Mouse (Mus musculus) stomach, embryonic 16.5 days (tissue): Measurements from ENCODE around the gene Mllt3. TPM values are rescaled to one million over a fixed set of nuclear protein-coding genes. Genes with fewer than 3 reads are reported as not detected.

ENCODE experiments used
- ATAC-seq: fragments of 200-750 bp; cut with Nextera tagmentation; 2 replicates; pipeline ENCODE4 v1.8.0; 2017; ENCODE audit warnings: moderate number of reproducible peaks, moderate TSS enrichment; ENCODE audit not compliant: insufficient read depth, low FRiP score
- H3K27ac ChIP-seq: fragments of 300-500 bp; sonication (generic); 2 replicates; pipeline ENCODE4 v1.5.1; 2014; ENCODE audit warnings: low read length
- H3K27me3 ChIP-seq: fragments of 300-500 bp; sonication (generic); 2 replicates; pipeline ENCODE4 v1.6.1; 2014; ENCODE audit warnings: low read length, control low read depth, mixed read lengths; ENCODE audit not compliant: control insufficient read depth, insufficient read depth
- H3K36me3 ChIP-seq: fragments of 300-500 bp; sonication (generic); 2 replicates; pipeline ENCODE4 v1.6.1; 2014; ENCODE audit warnings: low read length; ENCODE audit not compliant: control insufficient read depth, insufficient read depth
- H3K4me1 ChIP-seq: fragments of 300-500 bp; sonication (generic); 2 replicates; pipeline ENCODE4 v1.6.1; 2014; ENCODE audit warnings: low read length, control low read depth, mixed read lengths; ENCODE audit not compliant: control insufficient read depth, insufficient read depth
- H3K4me2 ChIP-seq: fragments of 300-500 bp; sonication (generic); 2 replicates; pipeline ENCODE4 v1.6.1; 2014; ENCODE audit warnings: low read depth, low read length, mixed read lengths
- H3K4me3 ChIP-seq: fragments of 300-500 bp; sonication (generic); replicated peaks from 2 replicates; pipeline ENCODE4 v1.5.1; 2014; ENCODE audit warnings: mild to moderate bottlenecking, low read length
- H3K9ac ChIP-seq: fragments of 300-500 bp; sonication (generic); 2 replicates; pipeline ENCODE4 v1.6.1; 2014; ENCODE audit warnings: low read length
- H3K9me3 ChIP-seq: fragments of 300-500 bp; sonication (generic); replicated peaks from 2 replicates; pipeline ENCODE4 v1.6.1; 2016; ENCODE audit warnings: low read length, control low read depth; ENCODE audit not compliant: control insufficient read depth
- WGBS: fragments of 180-500 bp; shearing (Covaris S2); extraction: QIAGEN DNeasy Blood & Tissue Kit; methylation state at CpG from one replicate; pipeline ENCODE4 v1.1.7; 2014; 5-methylcytosine and 5-hydroxymethylcytosine counted together
- polyA plus RNA-seq: library from polyadenylated mRNA; unstranded; fragments of >200 nt; fragmentation: Nextera tagmentation; extraction: Ambion mirVana; gene quantifications from 2 replicates; pipeline ENCODE4 v1.2.1, GENCODE M21; 2015

Gene Mllt3
- polyA plus RNA-seq, 1 experiment from 2014 or later = 41.5 TPM

DNA sequence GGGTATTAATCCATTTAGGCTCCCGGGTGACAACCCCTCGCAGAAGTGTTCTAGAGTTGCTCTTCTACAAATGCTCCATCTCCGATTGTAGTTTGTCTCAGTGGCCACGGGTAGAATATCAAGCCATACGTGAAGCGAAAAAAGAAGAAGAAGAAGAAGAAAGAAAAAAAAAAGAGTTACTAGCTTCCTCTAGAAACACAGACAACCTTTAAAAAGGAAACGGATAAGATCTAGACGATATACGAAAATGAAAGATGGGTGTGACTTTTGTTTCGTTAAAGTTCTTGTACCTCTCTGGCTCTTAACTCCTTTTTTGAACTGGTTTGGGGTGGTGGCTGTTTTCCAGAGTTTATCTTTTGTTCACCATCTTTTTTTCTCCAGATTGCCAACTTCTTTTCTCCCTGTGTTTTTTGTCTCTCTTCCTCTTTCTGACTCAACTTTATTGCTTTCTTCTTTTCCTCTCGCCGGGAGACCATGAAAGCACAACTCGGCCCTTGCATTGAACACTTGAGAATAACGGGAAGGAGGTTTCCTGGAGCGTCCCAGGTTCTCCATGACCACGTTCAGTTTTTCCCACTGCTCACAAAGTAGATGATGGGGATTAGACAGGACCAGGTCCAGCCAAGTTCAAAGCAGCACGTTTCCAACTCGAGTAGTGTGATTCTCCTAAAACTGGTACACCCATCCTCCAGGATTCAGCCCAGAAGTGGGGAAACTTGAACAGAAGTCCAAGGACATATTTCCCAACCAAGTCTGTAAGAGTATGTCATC, 1.4 kb upstream of the Mllt3 start:
- Histone ChIP-seq H3K4me2 (peak overlapping the region; percentile 96), H3K4me3 (peak overlapping the region; percentile 88), H3K36me3 (no peaks in the 10 kb centered on the region), H3K4me1 (peaks cover 5% of the 10 kb centered on the region), H3K9me3 (no peaks in the 10 kb centered on the region), H3K27ac (peak overlapping the region; percentile 77; the same call in 1 of the 2 replicates), H3K27me3 (no peaks in the 10 kb centered on the region), H3K9ac (peak overlapping the region; percentile 77; the same call in 1 of the 2 replicates)
- 8% methylated on average over 18 of the region's 18 CpGs for WGBS
- no peak for ATAC-seq

DNA sequence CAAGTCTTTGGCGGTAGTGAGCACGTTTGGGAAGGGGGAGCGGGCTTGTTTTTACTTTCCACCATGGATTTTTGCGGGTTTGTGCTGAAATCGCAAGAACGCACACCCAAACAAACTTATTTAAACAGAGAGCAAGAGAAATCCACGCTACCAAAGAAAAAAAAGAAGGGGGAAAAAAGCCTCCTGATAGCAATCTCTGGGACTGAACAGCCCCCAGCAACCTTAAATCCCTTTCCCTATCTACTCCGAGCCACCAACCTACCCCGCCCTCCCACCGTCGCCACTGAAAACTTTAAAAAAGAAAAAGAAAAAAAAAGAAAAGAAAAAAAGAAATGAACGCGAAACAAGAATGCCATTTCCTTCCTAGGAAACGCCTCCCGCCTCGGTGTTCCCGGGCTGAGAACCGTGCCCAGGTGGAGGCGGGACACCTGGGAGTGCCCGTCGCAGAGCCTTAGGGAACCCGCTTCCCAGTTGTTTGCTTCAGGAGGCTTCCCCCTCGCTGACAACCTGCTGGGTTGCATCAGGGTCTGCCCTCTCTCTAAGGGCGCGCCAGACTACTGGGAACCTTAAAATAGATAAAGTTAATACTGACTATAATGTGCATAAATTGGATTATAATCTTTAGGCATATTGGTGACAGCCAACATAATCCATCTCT, 694 bp upstream of the Mllt3 start:
- Histone ChIP-seq H3K4me3 (peak overlapping the region; percentile 88), H3K4me1 (peaks cover 7% of the 10 kb centered on the region), H3K9me3 (no peaks in the 10 kb centered on the region), H3K4me2 (peak overlapping the region; percentile 96), H3K9ac (peak overlapping the region; percentile 77), H3K27ac (peak overlapping the region; percentile 77), H3K36me3 (no peaks in the 10 kb centered on the region), H3K27me3 (no peaks in the 10 kb centered on the region)
- under 1% methylated on average over 25 of the region's 25 CpGs for WGBS
- no peak for ATAC-seq

DNA sequence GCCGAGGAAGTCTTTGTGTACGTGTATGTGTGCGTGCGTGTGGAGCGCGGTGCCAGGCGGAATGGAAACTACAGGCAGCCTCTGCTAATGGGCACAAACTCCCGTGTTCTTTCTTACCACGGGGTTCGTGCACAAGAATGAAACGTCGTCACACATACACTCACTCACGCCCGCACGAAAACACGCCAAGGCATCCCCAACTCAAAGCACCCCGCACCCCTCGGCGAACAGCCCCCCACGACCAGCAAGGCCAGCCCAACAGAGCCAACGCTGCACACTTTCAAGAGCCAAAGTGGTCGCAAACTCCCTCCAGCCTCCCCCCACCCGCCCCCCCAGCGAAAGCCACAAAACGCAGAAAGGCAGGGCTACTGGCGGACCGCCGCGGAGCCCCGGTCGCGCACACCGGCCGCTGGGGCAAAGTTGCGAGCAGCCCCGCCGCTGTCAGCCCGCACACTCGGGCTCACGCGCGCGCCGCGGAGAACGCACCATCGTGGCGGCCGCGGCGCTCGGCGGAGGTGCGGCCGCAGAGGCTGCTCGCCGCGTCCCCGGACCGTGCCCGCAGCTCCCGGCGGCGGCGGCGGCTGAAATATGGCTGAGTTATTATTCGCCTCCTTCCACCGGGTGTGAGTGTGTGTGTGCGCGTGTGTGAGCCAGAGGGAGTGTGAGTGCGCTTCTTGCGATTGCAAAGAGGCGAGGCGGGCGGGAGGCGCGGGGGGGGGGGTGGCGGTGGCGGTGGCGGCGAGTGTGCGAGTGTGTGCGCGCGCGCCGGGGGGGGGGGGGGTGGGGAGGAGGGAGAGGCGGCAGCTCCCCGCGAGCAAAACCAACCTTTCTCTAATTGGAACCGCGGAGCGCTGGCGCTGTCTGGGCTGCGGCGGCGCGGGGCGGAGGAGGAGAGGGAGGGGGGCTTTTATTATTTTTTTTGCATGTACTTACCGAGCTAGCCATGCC, 739 bp downstream of the Mllt3 start:
- H3K4me2 ChIP-seq = peak overlapping the region; percentile 96
- H3K9me3 ChIP-seq = no peaks in the 10 kb centered on the region
- under 1% methylated on average over 77 of the region's 100 CpGs for WGBS
- H3K27ac ChIP-seq = peak overlapping the region; percentile 96
- H3K9ac ChIP-seq = peak overlapping the region; percentile 91
- no peaks in the 10 kb centered on the region for H3K36me3 ChIP-seq
- H3K27me3 ChIP-seq = no peaks in the 10 kb centered on the region
- ATAC-seq = peak; percentile 62
- peak overlapping the region; percentile 88 for H3K4me3 ChIP-seq
- peaks cover 7% of the 10 kb centered on the region for H3K4me1 ChIP-seq

DNA sequence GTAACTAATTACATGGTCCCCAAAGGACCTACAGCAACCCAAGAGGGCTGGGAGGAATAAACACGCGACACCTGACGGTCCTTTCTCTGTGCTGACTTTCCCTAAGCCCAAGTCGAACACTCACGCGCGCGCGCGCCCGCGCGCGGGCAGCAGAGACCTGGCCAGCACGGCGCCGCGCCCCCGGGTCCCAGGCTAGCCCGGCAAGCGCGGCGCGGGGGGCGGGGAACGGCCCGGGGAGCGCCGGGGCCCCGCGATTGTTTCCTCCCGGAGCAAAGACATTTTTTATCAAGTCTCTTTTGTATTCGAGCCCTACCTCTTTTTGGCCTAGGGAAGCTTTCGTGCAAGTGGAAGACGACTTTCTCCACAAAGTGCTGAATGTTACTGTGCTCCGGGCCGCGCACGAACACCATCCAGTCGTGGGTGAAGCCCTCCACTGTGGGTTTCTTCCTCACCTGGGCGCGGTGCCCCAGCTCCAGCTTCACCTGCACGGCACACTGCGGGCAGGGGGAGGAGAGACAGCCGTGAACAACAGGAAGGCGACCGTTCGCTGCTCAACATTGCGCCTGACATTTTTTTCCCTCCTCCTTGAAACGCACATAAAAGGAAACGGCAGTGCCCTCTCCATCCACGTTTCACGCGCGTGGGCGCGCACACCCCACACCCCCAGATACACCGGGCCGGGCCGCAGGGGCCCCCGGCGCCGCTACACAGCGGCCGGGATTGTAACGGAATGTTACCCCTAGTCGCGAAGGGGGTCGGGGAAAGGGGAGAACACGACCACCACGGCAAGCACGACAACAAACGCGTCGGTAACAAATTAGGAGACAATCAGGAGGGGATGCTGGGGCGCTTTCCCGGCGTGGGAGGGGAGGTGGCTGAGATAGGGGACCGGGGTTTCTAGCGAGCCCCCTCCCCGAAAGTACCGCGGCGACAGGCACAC, 1.7 kb downstream of the Mllt3 start:
- peak overlapping the region; percentile 88 for H3K4me3 ChIP-seq
- H3K9me3 ChIP-seq = no peaks in the 10 kb centered on the region
- no peaks in the 10 kb centered on the region for H3K36me3 ChIP-seq
- ATAC-seq = no peak
- peak overlapping the region; percentile 96 for H3K4me2 ChIP-seq
- peak overlapping the region; percentile 91 for H3K9ac ChIP-seq
- peaks cover 7% of the 10 kb centered on the region for H3K4me1 ChIP-seq
- no peaks in the 10 kb centered on the region for H3K27me3 ChIP-seq
- under 1% methylated on average over 84 of the region's 84 CpGs for WGBS
- peak overlapping the region; percentile 96 for H3K27ac ChIP-seq

DNA sequence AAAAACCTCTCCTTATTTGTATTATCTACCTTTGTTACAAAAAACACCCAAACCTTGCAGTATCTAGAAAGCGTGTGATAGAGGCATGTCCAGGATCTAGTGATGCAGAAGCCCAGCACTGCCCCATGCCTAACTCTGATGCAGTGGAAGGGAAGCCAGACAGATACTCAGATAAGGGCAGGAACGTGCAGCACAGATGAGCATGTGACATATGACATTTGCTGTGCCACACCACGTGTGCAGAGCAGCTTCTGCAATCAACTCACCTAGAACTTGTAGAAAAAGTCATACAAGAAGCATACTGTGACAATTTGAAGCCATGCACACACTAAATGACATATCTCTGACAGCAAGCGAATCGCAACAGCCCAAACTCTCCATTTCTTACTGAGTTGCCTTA, 9.6 kb downstream of the Mllt3 start:
- H3K4me1 ChIP-seq = peaks cover 3% of the 10 kb centered on the region; the same call in 1 of the 2 replicates
- no peak overlapping the region for H3K27ac ChIP-seq
- H3K4me3 ChIP-seq = no peak overlapping the region
- ATAC-seq = no peak
- no peak overlapping the region for H3K4me2 ChIP-seq
- WGBS = 74% methylated on average over 5 of the region's 5 CpGs
- no peaks in the 10 kb centered on the region for H3K36me3 ChIP-seq
- H3K9me3 ChIP-seq = no peaks in the 10 kb centered on the region
- H3K27me3 ChIP-seq = no peaks in the 10 kb centered on the region
- no peak overlapping the region for H3K9ac ChIP-seq

DNA sequence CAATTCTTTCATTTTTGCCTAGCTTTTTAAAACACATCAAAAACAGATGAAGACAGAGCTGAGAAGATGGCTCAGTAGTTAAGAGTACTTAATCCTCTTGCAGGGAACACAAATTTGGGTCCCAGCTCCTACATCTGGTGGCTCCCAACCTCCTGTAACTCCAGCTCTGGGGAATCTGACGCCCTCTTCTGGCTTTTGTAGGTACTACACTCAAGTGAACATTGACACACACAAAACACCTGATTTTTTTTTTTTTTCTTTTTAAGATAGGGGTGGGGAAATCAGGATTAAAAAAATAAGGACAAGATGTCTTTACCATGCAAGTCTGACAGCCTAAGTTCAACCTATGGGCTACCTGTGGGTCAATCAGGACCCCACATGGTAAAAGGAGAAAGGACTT, 10.5 kb downstream of the Mllt3 start:
- Histone ChIP-seq H3K36me3 (no peaks in the 10 kb centered on the region), H3K4me2 (no peak overlapping the region), H3K27me3 (no peaks in the 10 kb centered on the region), H3K4me3 (no peak overlapping the region), H3K27ac (no peak overlapping the region), H3K9ac (no peak overlapping the region), H3K4me1 (peaks cover 9% of the 10 kb centered on the region; the same call in 1 of the 2 replicates), H3K9me3 (no peaks in the 10 kb centered on the region)
- no peak for ATAC-seq
- WGBS = 3% methylated on average over 1 of the region's 1 CpGs

DNA sequence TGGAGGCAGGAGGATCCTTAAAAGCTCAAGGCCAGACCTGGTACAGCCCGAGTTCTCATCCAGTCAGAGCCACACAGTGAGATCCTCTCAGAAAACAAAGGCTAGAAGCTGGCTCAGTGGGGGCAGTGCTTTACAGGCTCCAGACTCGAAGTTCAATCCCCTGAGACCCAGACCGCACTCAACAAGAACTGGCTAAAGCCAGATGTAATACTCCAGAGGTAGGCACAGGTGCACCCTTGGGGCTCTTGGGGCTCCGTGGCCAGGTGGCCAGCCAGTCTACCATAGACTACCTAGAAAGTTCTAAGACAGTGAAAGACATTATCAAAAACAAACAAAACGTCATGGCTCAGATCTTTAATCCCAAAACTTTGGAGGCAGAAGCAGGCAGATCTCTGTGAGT, 12.7 kb downstream of the Mllt3 start:
- no peaks in the 10 kb centered on the region for H3K27me3 ChIP-seq
- no peaks in the 10 kb centered on the region for H3K9me3 ChIP-seq
- H3K36me3 ChIP-seq = no peaks in the 10 kb centered on the region
- H3K27ac ChIP-seq = no peak overlapping the region
- H3K4me2 ChIP-seq = no peak overlapping the region
- no peak for ATAC-seq
- H3K4me3 ChIP-seq = no peak overlapping the region
- WGBS = 76% methylated on average over 5 of the region's 5 CpGs
- no peak overlapping the region for H3K9ac ChIP-seq
- peaks cover 13% of the 10 kb centered on the region; the same call in 1 of the 2 replicates for H3K4me1 ChIP-seq

DNA sequence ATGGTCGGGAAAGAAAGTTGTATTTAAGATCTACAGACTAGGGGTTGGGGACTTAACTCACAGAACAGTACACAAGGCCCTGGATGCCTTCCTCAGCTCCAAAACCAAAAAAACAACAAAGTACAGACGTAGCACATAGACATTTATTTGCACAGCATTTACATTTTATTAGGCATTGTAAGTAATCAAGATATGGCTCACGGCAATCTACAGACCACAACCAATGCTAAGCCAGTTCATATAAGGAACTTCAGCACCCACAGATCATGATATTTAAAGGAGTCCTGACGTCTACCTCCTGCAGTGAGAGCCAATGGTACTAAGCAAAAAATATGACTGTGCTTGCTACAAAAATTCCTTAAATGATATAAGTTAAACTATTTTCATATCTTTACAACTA, 13.5 kb downstream of the Mllt3 start:
- Histone ChIP-seq H3K9me3 (no peaks in the 10 kb centered on the region), H3K4me2 (no peak overlapping the region), H3K27ac (no peak overlapping the region), H3K27me3 (no peaks in the 10 kb centered on the region), H3K9ac (no peak overlapping the region), H3K36me3 (no peaks in the 10 kb centered on the region), H3K4me1 (peaks cover 15% of the 10 kb centered on the region; the same call in 1 of the 2 replicates), H3K4me3 (no peak overlapping the region)
- no peak for ATAC-seq
- WGBS = 60% methylated on average over 4 of the region's 4 CpGs
